Mouse (Mus musculus) neural tube, embryonic 11.5 days (tissue): ENCODE measurements around the gene Gm28372. TPM values are rescaled to one million over a fixed set of nuclear protein-coding genes. Genes with fewer than 3 reads are reported as not detected.

Experiments
- ATAC-seq: fragments of 200-750 bp; cut with Nextera tagmentation; 2 replicates; pipeline ENCODE4 v1.8.0; 2017; ENCODE audit warnings: moderate number of reproducible peaks, mild to moderate bottlenecking, moderate TSS enrichment, moderate library complexity; ENCODE audit not compliant: insufficient read depth, low FRiP score, low TSS enrichment
- DNase-seq: peaks from one replicate; pipeline ENCODE4 v3.0.0-alpha.2; 2015; ENCODE audit warnings: low spot score
- H3K27ac ChIP-seq: fragments of 300-500 bp; sonication (generic); 2 replicates; pipeline ENCODE4 v1.5.1; 2014; ENCODE audit warnings: low read depth, mild to moderate bottlenecking, low read length
- H3K27me3 ChIP-seq: fragments of 300-500 bp; sonication (generic); 2 replicates; pipeline ENCODE4 v1.6.1; 2014; ENCODE audit warnings: mild to moderate bottlenecking, low read length, mixed read lengths; ENCODE audit not compliant: control insufficient read depth, insufficient read depth
- H3K36me3 ChIP-seq: fragments of 300-500 bp; sonication (generic); 2 replicates; pipeline ENCODE4 v1.6.1; 2014; ENCODE audit warnings: mild to moderate bottlenecking, low read length, moderate library complexity, mixed read lengths; ENCODE audit not compliant: control insufficient read depth, insufficient read depth
- H3K4me1 ChIP-seq: fragments of 300-500 bp; sonication (generic); 2 replicates; pipeline ENCODE4 v1.6.1; 2014; ENCODE audit warnings: low read length, mixed read lengths; ENCODE audit not compliant: control insufficient read depth, insufficient read depth
- H3K4me2 ChIP-seq: fragments of 300-500 bp; sonication (generic); 2 replicates; pipeline ENCODE4 v1.6.1; 2014; ENCODE audit warnings: low read depth, mild to moderate bottlenecking, moderate library complexity
- H3K4me3 ChIP-seq: fragments of 300-500 bp; sonication (generic); 2 replicates; pipeline ENCODE4 v1.5.1; 2014; ENCODE audit warnings: low read depth, low read length
- H3K9ac ChIP-seq: fragments of 300-500 bp; sonication (generic); 2 replicates; pipeline ENCODE4 v1.6.1; 2014; ENCODE audit warnings: mild to moderate bottlenecking, low read length
- H3K9me3 ChIP-seq: fragments of 300-500 bp; sonication (generic); 2 replicates; pipeline ENCODE4 v1.6.1; 2016; ENCODE audit warnings: low read length; ENCODE audit not compliant: control insufficient read depth
- WGBS: fragments of 180-500 bp; shearing (Covaris S2); extraction: QIAGEN DNeasy Blood & Tissue Kit; methylation state at CpG from one replicate; pipeline ENCODE4 v1.1.7; 2014; 5-methylcytosine and 5-hydroxymethylcytosine counted together
- polyA plus RNA-seq: library from polyadenylated mRNA; unstranded; fragments of >200 nt; fragmentation: Nextera tagmentation; extraction: Ambion mirVana; gene quantifications from 2 replicates; pipeline ENCODE4 v1.2.1, GENCODE M21; 2014

The Gm28372 gene
- polyA plus RNA-seq, 1 experiment from 2014 or later, result not detected

DNA sequence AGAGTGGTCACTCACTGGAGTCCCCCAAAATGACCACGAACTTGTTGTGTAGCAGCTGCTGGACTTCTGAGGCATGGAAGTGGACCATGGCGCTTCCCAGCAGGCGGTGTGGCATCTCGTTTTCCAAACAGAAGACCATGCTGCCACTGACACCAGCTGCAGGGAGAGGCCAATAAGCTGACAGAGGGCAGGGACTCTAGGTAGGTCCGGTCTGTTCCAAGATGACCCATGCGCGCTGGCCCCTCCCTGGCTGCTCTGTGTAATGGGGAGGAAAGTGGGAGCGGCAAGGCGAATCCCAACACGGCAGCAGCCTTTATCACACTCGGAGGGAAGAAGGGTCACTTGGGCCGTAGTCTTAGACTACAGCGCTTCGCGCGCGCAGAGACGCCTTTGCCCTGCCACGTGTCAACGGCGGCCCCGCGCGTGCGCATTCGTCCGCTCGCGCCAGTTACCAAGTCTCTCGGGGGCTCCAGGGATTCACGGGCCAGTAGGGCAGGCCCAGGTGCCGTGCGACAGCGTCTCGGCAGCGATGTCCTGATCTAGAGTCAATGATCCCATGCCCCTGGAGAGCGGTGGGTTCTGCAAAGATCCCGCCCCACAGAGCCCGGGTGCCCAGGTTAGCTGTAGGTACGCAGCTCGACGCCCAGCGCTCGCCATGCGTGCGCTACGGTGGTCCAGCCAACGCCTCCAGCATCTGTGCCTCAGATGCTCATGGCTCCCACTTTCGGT is 18.5 kb downstream of the Gm28372 start:
- peak; percentile 88 for DNase-seq
- peak; percentile 68 for ATAC-seq
- H3K9ac ChIP-seq, result peak overlapping the region; percentile 72
- H3K27me3 ChIP-seq, result no peaks in the 10 kb centered on the region
- peaks cover 8% of the 10 kb centered on the region; the same call in 1 of the 2 replicates for H3K4me1 ChIP-seq
- H3K27ac ChIP-seq, result peak overlapping the region; percentile 66; the same call in 1 of the 2 replicates
- H3K4me3 ChIP-seq, result peak overlapping the region; percentile 72
- peaks cover 2% of the 10 kb centered on the region; the same call in 1 of the 2 replicates for H3K36me3 ChIP-seq
- H3K4me2 ChIP-seq, result peak overlapping the region; percentile 55
- H3K9me3 ChIP-seq, result no peaks in the 10 kb centered on the region
- 18% methylated on average over 49 of the region's 49 CpGs for WGBS

- WGBS, result under 1% methylated on average over 58 of the region's 58 CpGs
- peak within 1 kb of the TSS; percentile 72 for H3K4me3 ChIP-seq
- H3K9ac ChIP-seq, result peak within 1 kb of the TSS; percentile 72
- peak within 1 kb of the TSS; percentile 55 for H3K4me2 ChIP-seq
- H3K27me3 ChIP-seq, result no peaks in the 10 kb centered on the region
- H3K36me3 ChIP-seq, result peaks cover 2% of the 10 kb centered on the region; the same call in 1 of the 2 replicates
- H3K9me3 ChIP-seq, result no peaks in the 10 kb centered on the region
- H3K27ac ChIP-seq, result peak within 1 kb of the TSS; percentile 66
- peak; percentile 94 for DNase-seq
- peak; percentile 94 for ATAC-seq
- peaks cover 8% of the 10 kb centered on the region; the same call in 1 of the 2 replicates for H3K4me1 ChIP-seq
Observed at GRCm38 (mm10) chr2:130424126-130424853, 19.3 kb downstream of the Gm28372 start, which contains the start of the genes Vps16 and Pced1a. Gene Vps16, plus strand, starts transcription at chr2:130424339. Gene Pced1a, minus strand, starts transcription at chr2:130424701.

DNA sequence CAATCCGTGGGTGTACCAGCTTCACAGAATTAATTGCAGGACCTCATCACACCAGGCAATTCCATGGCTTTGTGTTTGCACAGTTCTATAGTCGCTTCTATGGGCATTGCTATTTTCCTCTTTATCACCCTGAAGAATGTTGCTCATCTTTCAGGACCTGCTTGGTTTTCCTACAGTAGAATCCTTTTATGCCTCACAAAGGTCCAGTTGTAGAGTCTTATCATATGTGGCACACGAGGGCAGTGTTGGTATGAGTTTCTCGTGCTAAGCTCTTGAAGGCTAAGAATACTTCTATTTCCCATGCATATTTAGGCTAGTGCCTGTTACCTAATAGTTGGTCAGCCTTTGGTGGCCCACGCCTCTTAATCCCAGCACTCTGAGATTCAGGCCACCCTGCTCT is 20.1 kb downstream of the Gm28372 start:
- WGBS, result 63% methylated on average over 5 of the region's 5 CpGs
- H3K4me1 ChIP-seq, result peaks cover 8% of the 10 kb centered on the region; the same call in 1 of the 2 replicates
- ATAC-seq (no peak), DNase-seq (no peak)
- peak overlapping the region; percentile 55 for H3K4me2 ChIP-seq
- H3K36me3 ChIP-seq, result peaks cover 2% of the 10 kb centered on the region; the same call in 1 of the 2 replicates
- H3K27me3 ChIP-seq, result no peaks in the 10 kb centered on the region
- no peak overlapping the region for H3K27ac ChIP-seq
- H3K4me3 ChIP-seq, result peak overlapping the region; percentile 72
- H3K9me3 ChIP-seq, result no peaks in the 10 kb centered on the region
- peak overlapping the region; percentile 72 for H3K9ac ChIP-seq

DNA sequence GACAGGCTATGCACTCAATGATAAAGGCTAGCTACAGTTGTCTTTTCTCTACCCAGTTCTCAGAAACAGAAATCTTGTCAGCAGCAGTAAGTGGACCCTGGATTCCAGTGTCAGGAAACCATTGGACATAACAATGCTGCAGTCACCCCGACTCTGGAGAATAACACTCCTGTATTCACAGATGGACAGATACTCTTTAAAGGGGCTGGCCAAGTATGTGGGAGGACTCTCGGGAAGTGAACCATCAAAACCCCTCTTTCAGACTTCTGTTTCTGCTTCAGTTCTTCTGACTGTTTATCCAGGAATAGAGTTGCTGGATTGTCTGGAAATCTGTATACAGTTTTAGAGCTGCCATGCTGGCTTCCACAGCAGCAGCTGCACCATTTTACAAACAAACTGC is 24.8 kb downstream of the Gm28372 start:
- no peaks in the 10 kb centered on the region for H3K9me3 ChIP-seq
- ATAC-seq (no peak), DNase-seq (no peak)
- H3K4me3 ChIP-seq, result no peak overlapping the region
- H3K27me3 ChIP-seq, result no peaks in the 10 kb centered on the region
- no peak overlapping the region for H3K9ac ChIP-seq
- no peak overlapping the region for H3K27ac ChIP-seq
- 77% methylated on average over 2 of the region's 2 CpGs for WGBS
- no peaks in the 10 kb centered on the region for H3K36me3 ChIP-seq
- H3K4me2 ChIP-seq, result no peak overlapping the region
- H3K4me1 ChIP-seq, result 0 out of 2 replicates have a peak, but pooled peaks cover 3% of the 10 kb centered on the region

GRCm38 (mm10) chr2:130430484-130430883 is 25.4 kb downstream of the Gm28372 start:
- no peak for DNase-seq
- no peaks in the 10 kb centered on the region for H3K27me3 ChIP-seq
- H3K27ac ChIP-seq, result no peak overlapping the region
- no peaks in the 10 kb centered on the region for H3K9me3 ChIP-seq
- H3K4me1 ChIP-seq, result no peaks in the 10 kb centered on the region
- H3K9ac ChIP-seq, result no peak overlapping the region
- H3K4me3 ChIP-seq, result no peak overlapping the region
- no peak overlapping the region for H3K4me2 ChIP-seq
- no peak for ATAC-seq
- no peaks in the 10 kb centered on the region for H3K36me3 ChIP-seq
- 86% methylated on average over 3 of the region's 3 CpGs for WGBS

GRCm38 (mm10) chr2:130432157-130432556 is 27.1 kb downstream of the Gm28372 start:
- Histone ChIP-seq H3K36me3 (no peaks in the 10 kb centered on the region), H3K9ac (no peak overlapping the region), H3K4me3 (no peak overlapping the region), H3K4me1 (no peaks in the 10 kb centered on the region), H3K4me2 (no peak overlapping the region), H3K9me3 (no peaks in the 10 kb centered on the region), H3K27me3 (no peaks in the 10 kb centered on the region), H3K27ac (no peak overlapping the region)
- WGBS, result 90% methylated on average over 3 of the region's 3 CpGs
- ATAC-seq, result no peak
- DNase-seq, result no peak

DNA sequence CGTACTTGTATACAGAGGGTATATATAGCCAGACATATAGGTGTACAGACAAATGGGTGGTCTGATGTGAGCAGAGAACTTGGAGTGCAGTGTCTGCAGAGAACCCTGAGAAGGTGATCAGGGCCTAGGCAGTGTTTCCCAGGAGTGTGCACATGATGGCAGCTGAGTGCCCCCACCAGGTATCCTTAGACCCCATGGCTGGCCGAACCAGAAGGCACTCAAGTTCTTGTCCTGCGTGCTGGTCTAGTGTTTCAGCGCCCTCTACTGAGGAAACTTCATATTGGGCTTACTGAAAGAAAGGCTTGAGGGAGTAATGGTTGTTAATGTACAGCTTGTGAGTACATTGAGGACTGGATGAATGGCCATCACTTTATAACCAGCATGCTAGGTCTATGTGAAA is 28.1 kb downstream of the Gm28372 start:
- H3K9ac ChIP-seq, result no peak overlapping the region
- H3K4me1 ChIP-seq, result no peaks in the 10 kb centered on the region
- ATAC-seq (no peak), DNase-seq (peak; percentile 52)
- H3K27ac ChIP-seq, result no peak overlapping the region
- no peak overlapping the region for H3K4me2 ChIP-seq
- peaks cover under 1% of the 10 kb centered on the region; the same call in 1 of the 2 replicates for H3K36me3 ChIP-seq
- no peaks in the 10 kb centered on the region for H3K27me3 ChIP-seq
- H3K9me3 ChIP-seq, result no peaks in the 10 kb centered on the region
- H3K4me3 ChIP-seq, result no peak overlapping the region
- WGBS, result 33% methylated on average over 4 of the region's 4 CpGs

- ATAC-seq (no peak), DNase-seq (no peak)
- Histone ChIP-seq H3K4me1 (no peaks in the 10 kb centered on the region), H3K9ac (no peak overlapping the region), H3K36me3 (peaks cover 22% of the 10 kb centered on the region), H3K4me2 (no peak overlapping the region), H3K9me3 (no peaks in the 10 kb centered on the region), H3K27ac (no peak overlapping the region), H3K4me3 (no peak overlapping the region), H3K27me3 (no peaks in the 10 kb centered on the region)
- 100% methylated on average over 1 of the region's 1 CpGs for WGBS
Observed at GRCm38 (mm10) chr2:130436769-130437168, 31.7 kb downstream of the Gm28372 start.
